Mouse (Mus musculus) embryonic fibroblast, embryonic 13.5 days (primary cell): ENCODE data around the gene Grid2ip.

Source experiments
- CTCF ChIP-seq: IDR thresholded peaks from 2 replicates; pipeline ENCODE4 v1.5.1; 2011; ENCODE audit warnings: mild to moderate bottlenecking, control low read depth, low read length, moderate library complexity, borderline replicate concordance; ENCODE audit not compliant: insufficient read depth
- POLR2A ChIP-seq: IDR thresholded peaks from 2 replicates; pipeline ENCODE4 v1.6.1; 2011; ENCODE audit warnings: low read depth, mild to moderate bottlenecking, control low read depth, low read length, moderate library complexity

DNA sequence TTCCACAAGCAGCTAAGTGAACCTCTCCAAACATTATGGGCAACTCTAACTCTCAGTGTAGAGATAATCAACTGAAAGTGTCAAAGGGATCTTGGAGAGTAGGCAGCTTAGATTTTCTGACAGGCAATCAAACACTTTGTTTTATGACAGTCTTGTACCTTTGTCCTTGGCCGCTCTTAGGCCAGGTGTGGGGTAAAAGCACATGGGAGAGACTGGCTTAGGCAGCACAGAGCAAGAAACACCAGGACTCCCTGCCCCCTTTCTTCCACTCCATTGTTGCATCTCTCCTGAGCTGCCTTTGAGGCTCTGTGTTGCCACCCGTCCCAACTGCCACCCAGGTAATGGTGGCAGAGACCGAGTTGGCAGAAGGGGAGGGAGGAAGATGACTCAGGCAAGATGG, 84.2 kb downstream of the Grid2ip start:
- TF ChIP-seq CTCF (no peak), POLR2A (no peak)
